Mouse (Mus musculus): ENCODE results near the gene Mid1. TPM values are rescaled to one million over a fixed set of nuclear protein-coding genes. Genes with fewer than 3 reads are reported as not detected.

Gene Mid1
- polyA plus RNA-seq, 1 experiment = 54.0 TPM

GRCm38 (mm10) chrX:169879481-169880362 lies 194.7 kb downstream of the Mid1 start:
- H3K27me3 ChIP-seq (ENCODE audit: control insufficient read depth, insufficient read depth, insufficient read length) = no peaks in the 10 kb centered on the region
- H3K79me2 ChIP-seq (ENCODE audit: control insufficient read depth, insufficient read depth) = peaks cover 19% of the 10 kb centered on the region
- peak overlapping the region; percentile 57 for H3ac ChIP-seq (ENCODE audit: control insufficient read depth, insufficient read length)
- peak overlapping the region; percentile 97 for H3K4me3 ChIP-seq
- TF ChIP-seq MYOG (IDR thresholded peaks at IDR 0.05; ENCODE audit: control insufficient read depth in 1 of 3, insufficient read depth in 1 of 3, insufficient read length in 2 of 3, low read depth in 2 of 3) = peak in 1 of 3 experiments; percentile 52
- no peak for TF ChIP-seq POLR2A (IDR thresholded peaks at IDR 0.05; ENCODE audit: insufficient read length, low read depth)
- peak; percentile 22 for TF ChIP-seq E2F4 (IDR thresholded peaks at IDR 0.05; ENCODE audit: insufficient read depth)
- peak in 1 of 3 experiments; percentile 42 for TF ChIP-seq MYOD1 (IDR thresholded peaks at IDR 0.05; ENCODE audit: control insufficient read depth in 1 of 3, insufficient read length in 2 of 3, low read depth in 2 of 3)
- peak; percentile 19 for TF ChIP-seq POLR2AphosphoS2 (IDR thresholded peaks at IDR 0.05; ENCODE audit: insufficient read length, low read depth)
- no peak for TF ChIP-seq CEBPB (IDR thresholded peaks at IDR 0.05; ENCODE audit: insufficient read depth, poor library complexity, severe bottlenecking)
- peak overlapping the region; percentile 30 for H3K4me2 ChIP-seq (ENCODE audit: low read depth)
- H3K36me3 ChIP-seq (ENCODE audit: control insufficient read depth, insufficient read depth) = no peaks in the 10 kb centered on the region

- peak overlapping the region; percentile 57 for H3ac ChIP-seq (ENCODE audit: control insufficient read depth, insufficient read length)
- H3K4me3 ChIP-seq = peak overlapping the region; percentile 97
- peaks cover 25% of the 10 kb centered on the region for H3K79me2 ChIP-seq (ENCODE audit: control insufficient read depth, insufficient read depth)
- no peaks in the 10 kb centered on the region for H3K27me3 ChIP-seq (ENCODE audit: control insufficient read depth, insufficient read depth, insufficient read length)
- TF ChIP-seq MYOD1 (IDR thresholded peaks at IDR 0.05; ENCODE audit: control insufficient read depth in 1 of 3, insufficient read length in 2 of 3, low read depth in 2 of 3) = no peak
- TF ChIP-seq POLR2A (IDR thresholded peaks at IDR 0.05; ENCODE audit: insufficient read length, low read depth) = no peak
- TF ChIP-seq USF1 (IDR thresholded peaks at IDR 0.05; ENCODE audit: low read depth) = no peak
- no peak for TF ChIP-seq CEBPB (IDR thresholded peaks at IDR 0.05; ENCODE audit: insufficient read depth, poor library complexity, severe bottlenecking)
- no peak for TF ChIP-seq TCF3 (IDR thresholded peaks at IDR 0.05; ENCODE audit: insufficient read length, low read depth)
- no peak for TF ChIP-seq MAX (IDR thresholded peaks at IDR 0.05; ENCODE audit: low read depth)
- TF ChIP-seq TCF12 (IDR thresholded peaks at IDR 0.05; ENCODE audit: insufficient read depth, poor library complexity, severe bottlenecking) = no peak
- no peak for TF ChIP-seq E2F4 (IDR thresholded peaks at IDR 0.05; ENCODE audit: insufficient read depth)
- no peak for TF ChIP-seq REST (IDR thresholded peaks at IDR 0.05; ENCODE audit: insufficient read depth, insufficient read length)
- no peak for TF ChIP-seq SRF (IDR thresholded peaks at IDR 0.05; ENCODE audit: control insufficient read depth, insufficient read length, low read depth)
- no peak for TF ChIP-seq POLR2AphosphoS2 (IDR thresholded peaks at IDR 0.05; ENCODE audit: insufficient read length, low read depth)
- TF ChIP-seq MYOG (IDR thresholded peaks at IDR 0.05; ENCODE audit: control insufficient read depth in 1 of 3, insufficient read depth in 1 of 3, insufficient read length in 2 of 3, low read depth in 2 of 3) = no peak
- H3K4me2 ChIP-seq (ENCODE audit: low read depth) = peak overlapping the region; percentile 78
- H3K36me3 ChIP-seq (ENCODE audit: control insufficient read depth, insufficient read depth) = no peaks in the 10 kb centered on the region
Measured at GRCm38 (mm10) chrX:169880363-169880711, 195.3 kb downstream of the Mid1 start.

DNA sequence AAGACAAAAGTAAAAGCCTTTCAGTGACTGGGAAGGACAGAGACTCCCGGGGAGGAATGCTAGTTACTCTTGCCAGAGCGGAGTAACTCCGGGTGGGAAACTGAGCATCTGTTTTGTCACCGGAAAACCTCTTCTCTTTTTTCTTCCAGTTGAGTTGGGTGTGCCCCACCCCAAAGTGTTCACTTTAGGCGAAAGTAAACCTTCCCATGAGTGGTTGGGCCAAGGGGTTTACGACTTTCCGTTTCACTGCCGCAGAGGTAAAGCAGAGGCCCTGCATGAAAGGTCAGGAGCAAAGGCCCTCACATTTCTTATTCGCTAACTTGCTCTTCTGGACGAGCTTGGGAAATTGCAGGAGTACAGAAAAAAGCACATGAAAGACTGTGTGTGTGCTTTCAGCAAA lies 195.8 kb downstream of the Mid1 start:
- Histone ChIP-seq H3K4me3 (peak overlapping the region; percentile 97), H3K4me2 (ENCODE audit: low read depth) (peak overlapping the region; percentile 78), H3K36me3 (ENCODE audit: control insufficient read depth, insufficient read depth) (no peaks in the 10 kb centered on the region), H3K79me2 (ENCODE audit: control insufficient read depth, insufficient read depth) (peaks cover 30% of the 10 kb centered on the region), H3K27me3 (ENCODE audit: control insufficient read depth, insufficient read depth, insufficient read length) (no peaks in the 10 kb centered on the region), H3ac (ENCODE audit: control insufficient read depth, insufficient read length) (no peak overlapping the region)
- TF ChIP-seq POLR2AphosphoS2 (IDR thresholded peaks at IDR 0.05; ENCODE audit: insufficient read length, low read depth) (no peak), TCF3 (IDR thresholded peaks at IDR 0.05; ENCODE audit: insufficient read length, low read depth) (no peak), E2F4 (IDR thresholded peaks at IDR 0.05; ENCODE audit: insufficient read depth) (no peak), SRF (IDR thresholded peaks at IDR 0.05; ENCODE audit: control insufficient read depth, insufficient read length, low read depth) (no peak), CEBPB (IDR thresholded peaks at IDR 0.05; ENCODE audit: insufficient read depth, poor library complexity, severe bottlenecking) (no peak), USF1 (IDR thresholded peaks at IDR 0.05; ENCODE audit: low read depth) (no peak), MYOG (IDR thresholded peaks at IDR 0.05; ENCODE audit: control insufficient read depth in 1 of 3, insufficient read depth in 1 of 3, insufficient read length in 2 of 3, low read depth in 2 of 3) (no peak)

DNA sequence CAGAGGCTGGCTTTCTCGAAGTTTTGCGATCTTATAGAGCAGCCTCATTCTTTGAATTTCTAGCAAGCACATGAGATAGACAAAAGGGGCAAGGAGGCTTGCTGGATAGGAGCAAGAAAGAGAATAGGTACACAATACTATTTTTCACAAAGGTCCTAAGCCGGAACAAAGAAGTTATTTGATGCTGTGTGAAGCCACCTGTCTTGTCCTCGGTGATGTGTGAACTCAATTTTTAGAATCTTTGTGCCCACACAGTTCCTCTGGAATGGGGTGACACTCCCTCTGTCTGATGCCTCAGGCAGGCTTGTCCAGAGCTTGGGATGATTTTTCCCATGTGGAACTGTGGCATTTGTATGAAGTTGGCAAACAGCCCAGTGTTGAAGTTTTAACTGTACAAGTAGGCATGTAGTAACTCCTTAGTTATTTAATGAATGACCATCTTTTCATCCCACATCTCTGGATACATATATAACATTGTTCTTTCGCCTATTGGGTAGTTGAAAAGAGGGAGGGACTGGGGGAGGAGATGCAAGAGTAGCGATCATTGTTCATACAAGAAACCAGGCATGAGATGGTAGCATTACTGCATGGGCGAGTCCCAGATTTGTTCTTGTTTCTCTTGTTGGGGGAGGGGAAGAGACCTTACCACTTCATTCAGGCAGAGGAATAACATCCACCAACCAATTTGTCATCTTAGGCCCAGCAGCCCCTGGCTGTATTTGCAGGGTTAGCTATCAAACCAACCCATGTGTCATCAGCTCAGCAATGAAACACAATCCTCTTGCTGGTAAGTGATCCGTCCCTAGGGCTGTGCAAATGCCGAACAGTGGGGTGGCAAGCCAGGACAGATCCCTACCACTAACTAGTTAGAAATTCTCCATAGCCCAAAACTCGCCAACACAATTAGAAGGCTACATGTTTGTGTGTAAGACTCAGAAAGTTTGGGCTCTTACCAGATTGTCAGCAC lies 196.5 kb downstream of the Mid1 start:
- no peak overlapping the region for H3ac ChIP-seq (ENCODE audit: control insufficient read depth, insufficient read length)

More for the DNA sequence above, 196.5 kb downstream of the Mid1 start:
- peaks cover 37% of the 10 kb centered on the region for H3K79me2 ChIP-seq (ENCODE audit: control insufficient read depth, insufficient read depth)
- peak; percentile 35 for TF ChIP-seq POLR2AphosphoS2 (IDR thresholded peaks at IDR 0.05; ENCODE audit: insufficient read length, low read depth)
- no peak for TF ChIP-seq REST (IDR thresholded peaks at IDR 0.05; ENCODE audit: insufficient read depth, insufficient read length)
- no peak for TF ChIP-seq USF1 (IDR thresholded peaks at IDR 0.05; ENCODE audit: low read depth)
- TF ChIP-seq MYOG (IDR thresholded peaks at IDR 0.05; ENCODE audit: control insufficient read depth in 1 of 3, insufficient read depth in 1 of 3, insufficient read length in 2 of 3, low read depth in 2 of 3) = peak in 1 of 3 experiments; percentile 49
- TF ChIP-seq CEBPB (IDR thresholded peaks at IDR 0.05; ENCODE audit: insufficient read depth, poor library complexity, severe bottlenecking) = no peak
- no peak for TF ChIP-seq TCF12 (IDR thresholded peaks at IDR 0.05; ENCODE audit: insufficient read depth, poor library complexity, severe bottlenecking)
- peak; percentile 30 for TF ChIP-seq POLR2A (IDR thresholded peaks at IDR 0.05; ENCODE audit: insufficient read length, low read depth)
- TF ChIP-seq SRF (IDR thresholded peaks at IDR 0.05; ENCODE audit: control insufficient read depth, insufficient read length, low read depth) = no peak
- TF ChIP-seq MYOD1 (IDR thresholded peaks at IDR 0.05; ENCODE audit: control insufficient read depth in 1 of 3, insufficient read length in 2 of 3, low read depth in 2 of 3) = peak in 2 of 3 experiments; percentile 41 to 51
- no peak for TF ChIP-seq TCF3 (IDR thresholded peaks at IDR 0.05; ENCODE audit: insufficient read length, low read depth)
- no peak for TF ChIP-seq E2F4 (IDR thresholded peaks at IDR 0.05; ENCODE audit: insufficient read depth)
- TF ChIP-seq MAX (IDR thresholded peaks at IDR 0.05; ENCODE audit: low read depth) = no peak
- peak overlapping the region; percentile 97 for H3K4me3 ChIP-seq
- H3K36me3 ChIP-seq (ENCODE audit: control insufficient read depth, insufficient read depth) = no peaks in the 10 kb centered on the region
- H3K4me2 ChIP-seq (ENCODE audit: low read depth) = peak overlapping the region; percentile 78
- no peaks in the 10 kb centered on the region for H3K27me3 ChIP-seq (ENCODE audit: control insufficient read depth, insufficient read depth, insufficient read length)

All from myocyte (in vitro differentiated cells).